Comparison of ENCODE assay signal across 21 mouse cellular contexts in the genomic region with DNA sequence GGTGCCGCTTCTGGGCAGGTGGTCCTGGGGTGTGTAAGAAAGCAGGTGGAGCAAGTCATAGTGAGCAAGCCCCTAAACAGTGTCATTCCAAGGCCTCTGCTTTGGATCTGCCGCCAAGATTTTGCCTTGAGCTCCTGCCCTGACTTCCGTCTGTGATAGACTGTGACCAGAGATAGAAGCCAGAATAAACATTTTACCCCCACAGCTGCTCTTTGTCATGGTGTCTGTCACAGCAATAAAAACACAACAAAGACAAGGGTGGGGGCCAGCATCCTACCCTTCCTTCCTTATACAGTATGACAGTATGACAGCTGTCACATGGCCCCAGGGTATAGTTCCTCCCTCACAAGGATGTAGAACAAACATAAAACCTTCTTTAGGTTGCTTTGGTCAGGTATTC.
DNase-seq lines count a peak whose midpoint lies in the region; ATAC-seq lines count a peak whose summit lies in the region.
"Had no signal": no experiment of that assay in that cellular context is flagged by ENCODE, and none has a peak within 500 bp of the region (broad histone marks: within the 10 kb centered on the region; RNA-seq: fewer than 3 reads in every experiment).

No protein-coding gene starts in this region.

- no peaks in the 10 kb centered on the region for H3K9me3 ChIP-seq in heart, embryonic 14.5 days (ENCODE audit: control insufficient read depth, low read length)
- no peaks in the 10 kb centered on the region for H3K9me3 ChIP-seq in kidney, embryonic 15.5 days (replicated peaks)
- H3K9me3 ChIP-seq: embryonic facial prominence, embryonic 13.5 days; forebrain, embryonic 12.5 days; hindbrain, embryonic 13.5 days; neural tube, embryonic 15.5 days had no signal

- WGBS in heart, embryonic 14.5 days: 44% methylated on average over 3 of the region's 3 CpGs
- 51% methylated on average over 3 of the region's 3 CpGs for WGBS in kidney, embryonic 15.5 days

- H3K4me2 ChIP-seq in heart, embryonic 14.5 days (ENCODE audit: low read length): no peak overlapping the region
- H3K4me2 ChIP-seq in kidney, embryonic 15.5 days: no peak overlapping the region
- H3K4me2 ChIP-seq: embryonic facial prominence, embryonic 13.5 days; forebrain, embryonic 12.5 days; hindbrain, embryonic 13.5 days; midbrain, embryonic 12.5 days; neural tube, embryonic 15.5 days had no signal

- H3K4me3 ChIP-seq in heart, embryonic 14.5 days (ENCODE audit: control insufficient read depth in 1 of 2, insufficient read depth in 1 of 2, low read depth in 1 of 2, low read length in 2 of 2): no peak overlapping the region
- H3K4me3 ChIP-seq in kidney, embryonic 15.5 days (replicated peaks): no peak overlapping the region
- H3K4me3 ChIP-seq: embryonic facial prominence, embryonic 13.5 days; erythroblast, embryonic 14.5 days; forebrain, embryonic 12.5 days; hindbrain, embryonic 13.5 days; midbrain, embryonic 12.5 days; neural tube, embryonic 15.5 days had no signal

- intact Hi-C loops in heart, postnatal 25 days (cut with DNase I): no loop called here

- H3K9ac ChIP-seq in heart, embryonic 14.5 days (ENCODE audit: low read length): no peak overlapping the region
- H3K9ac ChIP-seq in kidney, embryonic 15.5 days: no peak overlapping the region
- H3K9ac ChIP-seq: embryonic facial prominence, embryonic 13.5 days; forebrain, embryonic 12.5 days; hindbrain, embryonic 13.5 days; midbrain, embryonic 12.5 days; neural tube, embryonic 15.5 days had no signal

- DNase-seq in heart, postnatal 25 days (ENCODE audit: low spot score): no peak
- no peak for DNase-seq in kidney, adult 11 months
- DNase-seq in lung, postnatal 10 days: peak; percentile 6
- DNase-seq in lung, postnatal 25 days (ENCODE audit: low spot score): no peak
- no peak for DNase-seq in urinary bladder, postnatal 25 days (ENCODE audit: low spot score)
- DNase-seq: adrenal gland, postnatal 25 days; cerebellum, adult 8-10 months; cerebellum, postnatal 36 days; embryo, embryonic 11 days; gastrocnemius, postnatal 36 days; layer of hippocampus, postnatal 36 days; right cerebral cortex, postnatal 14 days; spleen, adult 18-20 months had no signal

- no peaks in the 10 kb centered on the region for H3K36me3 ChIP-seq in heart, embryonic 14.5 days (ENCODE audit: control insufficient read depth, insufficient read depth, low read length)
- no peaks in the 10 kb centered on the region for H3K36me3 ChIP-seq in kidney, embryonic 15.5 days
- H3K36me3 ChIP-seq: embryonic facial prominence, embryonic 13.5 days; forebrain, embryonic 12.5 days; hindbrain, embryonic 13.5 days; midbrain, embryonic 12.5 days; neural tube, embryonic 15.5 days had no signal

- no peaks in the 10 kb centered on the region for H3K27me3 ChIP-seq in heart, embryonic 14.5 days (ENCODE audit: control insufficient read depth, insufficient read depth, low read length)
- no peaks in the 10 kb centered on the region for H3K27me3 ChIP-seq in kidney, embryonic 15.5 days
- H3K27me3 ChIP-seq: embryonic facial prominence, embryonic 13.5 days; forebrain, embryonic 12.5 days; hindbrain, embryonic 13.5 days; neural tube, embryonic 15.5 days had no signal

- H3K4me1 ChIP-seq in heart, embryonic 14.5 days (ENCODE audit: control insufficient read depth in 2 of 2, insufficient read depth in 2 of 2, low read length in 2 of 2): no peaks in the 10 kb centered on the region; a peak in 1 of 4 replicates
- no peaks in the 10 kb centered on the region for H3K4me1 ChIP-seq in kidney, embryonic 15.5 days
- H3K4me1 ChIP-seq: embryonic facial prominence, embryonic 13.5 days; forebrain, embryonic 12.5 days; hindbrain, embryonic 13.5 days; midbrain, embryonic 12.5 days; neural tube, embryonic 15.5 days had no signal

- peak; percentile 64; the same call in 1 of the 2 replicates for ATAC-seq in heart, embryonic 14.5 days (ENCODE audit: insufficient number of reproducible peaks, insufficient read depth, low FRiP score, low read depth)
- ATAC-seq in kidney, embryonic 15.5 days (replicated peaks; ENCODE audit: low FRiP score): peak; percentile 88

- H3K27ac ChIP-seq in heart, embryonic 14.5 days (replicated peaks in 1 of 2; ENCODE audit: control insufficient read depth in 1 of 2, insufficient read depth in 1 of 2, low read depth in 2 of 2, low read length in 2 of 2): no peak overlapping the region
- no peak overlapping the region for H3K27ac ChIP-seq in kidney, embryonic 15.5 days
- H3K27ac ChIP-seq: embryonic facial prominence, embryonic 13.5 days; forebrain, embryonic 12.5 days; hindbrain, embryonic 13.5 days; midbrain, embryonic 12.5 days; neural tube, embryonic 15.5 days had no signal
